Comparison of ENCODE assay signal across 8 mouse cellular contexts in the genomic region with DNA sequence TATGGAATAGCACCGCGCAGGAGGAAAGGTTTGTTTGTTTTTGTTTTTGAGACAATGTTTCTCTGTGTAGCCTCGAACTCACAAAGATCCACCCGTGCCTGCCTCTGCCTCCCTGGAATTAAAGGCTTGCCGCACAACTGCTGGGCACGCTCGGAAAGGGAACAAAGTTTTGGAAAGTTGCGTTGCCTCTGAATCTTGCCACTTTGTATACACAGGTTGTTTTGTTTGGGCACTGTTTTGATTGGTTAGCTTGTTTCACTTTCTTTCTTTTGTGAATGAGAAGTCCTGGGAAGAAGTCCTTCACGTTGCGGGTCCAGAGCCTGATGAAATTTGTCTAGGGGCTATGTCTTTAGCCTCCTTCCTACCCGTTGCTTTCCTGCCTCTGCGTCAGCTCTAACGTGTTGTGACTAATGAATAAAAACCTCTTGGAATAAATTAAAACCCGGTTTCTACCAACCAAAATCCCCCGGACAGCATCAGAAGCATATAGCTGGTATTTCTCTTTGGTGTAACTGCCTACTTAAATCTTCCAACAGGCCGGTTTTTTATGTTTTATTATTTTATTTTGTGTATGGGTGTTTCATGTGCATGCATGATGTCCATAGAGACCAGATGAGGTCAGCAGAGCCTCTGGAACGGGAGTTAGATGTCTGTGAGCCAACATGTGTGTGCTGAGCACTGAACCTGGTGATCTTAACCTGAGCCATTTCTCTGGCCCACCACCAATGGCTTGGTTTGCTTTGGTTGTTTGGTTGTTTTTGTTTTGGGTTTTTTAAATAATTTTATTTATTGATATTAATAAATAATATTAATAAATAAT. TPM values are rescaled to one million over a fixed set of nuclear protein-coding genes. Genes with fewer than 3 reads are reported as not detected.
DNase-seq lines count a peak whose midpoint lies in the region; ATAC-seq and TF ChIP-seq lines count a peak whose summit lies in the region.

No protein-coding gene starts in this region.

- 2% methylated on average over 17 of the region's 17 CpGs for WGBS in heart, embryonic 11.5 days (ENCODE audit: insufficient replicate concordance)
- WGBS in limb, embryonic 12.5 days = 3% methylated on average over 17 of the region's 17 CpGs
- WGBS in neural tube, embryonic 12.5 days = 2% methylated on average over 17 of the region's 17 CpGs

- H3K4me2 ChIP-seq in heart, embryonic 11.5 days = peak overlapping the region; percentile 85
- peak overlapping the region; percentile 68 for H3K4me2 ChIP-seq in limb, embryonic 12.5 days
- peak overlapping the region; percentile 76 for H3K4me2 ChIP-seq in neural tube, embryonic 12.5 days (replicated peaks)

- H3K4me3 ChIP-seq in heart, embryonic 11.5 days (ENCODE audit: low read depth, low read length) = peak overlapping the region; percentile 83
- H3K4me3 ChIP-seq in ES-E14 (ENCODE audit: insufficient read depth in 1 of 2, low read depth in 1 of 2, low read length in 2 of 2, poor library complexity in 1 of 2, severe bottlenecking in 1 of 2) = peak overlapping the region; percentile 71 to 95
- peak overlapping the region; percentile 95 for H3K4me3 ChIP-seq in erythroblast, embryonic 14.5 days (replicated peaks)
- H3K4me3 ChIP-seq in limb, embryonic 12.5 days (replicated peaks) = peak overlapping the region; percentile 96
- H3K4me3 ChIP-seq in neural tube, embryonic 12.5 days = peak overlapping the region; percentile 86

- in situ Hi-C loops in ES-E14 (cut with MboI; ENCODE audit: low sequenced_read_pairs in 2 of 2, unreplicated experiment in 2 of 2) = no loop called here

- no peaks in the 10 kb centered on the region for H3K27me3 ChIP-seq in heart, embryonic 11.5 days (ENCODE audit: control insufficient read depth, insufficient read depth, low read length)
- no peaks in the 10 kb centered on the region for H3K27me3 ChIP-seq in erythroblast, embryonic 14.5 days (ENCODE audit: control insufficient read depth)
- no peaks in the 10 kb centered on the region for H3K27me3 ChIP-seq in limb, embryonic 12.5 days
- H3K27me3 ChIP-seq in neural tube, embryonic 12.5 days (replicated peaks) = no peaks in the 10 kb centered on the region

- peak overlapping the region; percentile 82 for H3K27ac ChIP-seq in heart, embryonic 11.5 days (ENCODE audit: low read depth, low read length)
- no peak overlapping the region for H3K27ac ChIP-seq in ES-E14 (ENCODE audit: insufficient read depth, low read depth, low read length, poor library complexity, severe bottlenecking)
- peak overlapping the region; percentile 87 for H3K27ac ChIP-seq in limb, embryonic 12.5 days
- H3K27ac ChIP-seq in neural tube, embryonic 12.5 days = peak overlapping the region; percentile 29; the same call in 1 of the 2 replicates

- DNase-seq in heart, adult 18-20 months = no peak
- DNase-seq in ES-E14 (ENCODE audit: low read depth, low spot score) = no peak
- DNase-seq in layer of hippocampus, adult 9-11 months = no peak
- DNase-seq in adrenal gland, postnatal 25 days = no peak

- H3K9me3 ChIP-seq in heart, embryonic 11.5 days (replicated peaks; ENCODE audit: control insufficient read depth, low read length) = no peaks in the 10 kb centered on the region
- no peaks in the 10 kb centered on the region for H3K9me3 ChIP-seq in ES-E14 (ENCODE audit: control insufficient read depth, insufficient read depth, low read depth, low read length)
- no peaks in the 10 kb centered on the region for H3K9me3 ChIP-seq in erythroblast, embryonic 14.5 days (ENCODE audit: control insufficient read depth, low read length)
- no peaks in the 10 kb centered on the region for H3K9me3 ChIP-seq in limb, embryonic 12.5 days
- no peaks in the 10 kb centered on the region for H3K9me3 ChIP-seq in neural tube, embryonic 12.5 days

- peaks cover 8% of the 10 kb centered on the region for H3K4me1 ChIP-seq in heart, embryonic 11.5 days (ENCODE audit: control insufficient read depth, insufficient read depth, low read length)
- H3K4me1 ChIP-seq in ES-E14 (ENCODE audit: control insufficient read depth in 2 of 2, insufficient read depth in 2 of 2, low read length in 2 of 2, poor library complexity in 1 of 2) = peaks cover 2 to 4% of the 10 kb centered on the region in 2 experiments; a peak in 2 of 4 replicates
- H3K4me1 ChIP-seq in erythroblast, embryonic 14.5 days (ENCODE audit: control insufficient read depth) = peaks cover 70% of the 10 kb centered on the region
- peaks cover 22% of the 10 kb centered on the region for H3K4me1 ChIP-seq in limb, embryonic 12.5 days (replicated peaks)
- H3K4me1 ChIP-seq in neural tube, embryonic 12.5 days = peaks cover 20% of the 10 kb centered on the region

- no peaks in the 10 kb centered on the region for H3K36me3 ChIP-seq in heart, embryonic 11.5 days (ENCODE audit: control insufficient read depth, insufficient read depth, low read length)
- no peaks in the 10 kb centered on the region; the same call in 1 of the 2 replicates for H3K36me3 ChIP-seq in ES-E14 (ENCODE audit: control insufficient read depth, insufficient read depth, low read length, poor library complexity, severe bottlenecking)
- H3K36me3 ChIP-seq in erythroblast, embryonic 14.5 days (ENCODE audit: control insufficient read depth) = peaks cover 55% of the 10 kb centered on the region
- H3K36me3 ChIP-seq in limb, embryonic 12.5 days = peaks cover 18% of the 10 kb centered on the region; the same call in 1 of the 2 replicates
- H3K36me3 ChIP-seq in neural tube, embryonic 12.5 days = peaks cover 7% of the 10 kb centered on the region; the same call in 1 of the 2 replicates

- H3K9ac ChIP-seq in heart, embryonic 11.5 days (ENCODE audit: low read depth, low read length) = peak overlapping the region; percentile 99
- peak overlapping the region; percentile 70 for H3K9ac ChIP-seq in ES-E14 (ENCODE audit: insufficient read depth, low read depth, low read length, poor library complexity, severe bottlenecking)
- H3K9ac ChIP-seq in limb, embryonic 12.5 days (replicated peaks) = peak overlapping the region; percentile 99
- peak overlapping the region; percentile 97 for H3K9ac ChIP-seq in neural tube, embryonic 12.5 days

- ATAC-seq in heart, embryonic 11.5 days (replicated peaks; ENCODE audit: insufficient number of reproducible peaks, low FRiP score, low TSS enrichment) = no peak
- ATAC-seq in limb, embryonic 12.5 days (ENCODE audit: insufficient number of reproducible peaks, insufficient read depth, low FRiP score, low TSS enrichment, low read depth) = no peak
- peak; percentile 26; the same call in 1 of the 2 replicates for ATAC-seq in neural tube, embryonic 12.5 days (ENCODE audit: low FRiP score, low read depth)

TF ChIP-seq in ES-E14, 5 proteins besides CTCF, POLR2A, EP300 and RAD21:
- TF ChIP-seq CHD2 (IDR thresholded peaks at IDR 0.05; ENCODE audit: low read depth, low read length) = no peak
- 0 out of 2 replicates have a peak, but pooled peaks have one; percentile 5 for TF ChIP-seq MAFK (IDR thresholded peaks at IDR 0.05; ENCODE audit: insufficient read depth, low read depth, low read length)

RNA-seq across cellular contexts. Expression of a gene that starts 0.5 kb away (rescaled TPM):
- polyA plus RNA-seq in heart, embryonic 11.5 days (2014; fragmentation: Nextera tagmentation; extraction: Ambion mirVana) = 27.4 and 35.0 TPM in 2 replicates
- total RNA-seq in heart, adult 18-20 months (2021) = 10 to 100 TPM; 10.1 to 13.0 TPM
- 49.6 and 67.7 TPM in 2 replicates for total RNA-seq in ES-E14 (2012; rRNA removed)
- 1.2 and 1.3 TPM in 2 replicates for polyA plus RNA-seq in erythroblast, embryonic 14.5 days (2012)
- 48.3 and 52.1 TPM in 2 replicates for polyA plus RNA-seq in limb, embryonic 12.5 days (2016; fragmentation: Nextera tagmentation; extraction: Ambion mirVana)
- 41.6 and 43.3 TPM in 2 replicates for polyA plus RNA-seq in neural tube, embryonic 12.5 days (2016; fragmentation: Nextera tagmentation; extraction: Ambion mirVana)
- 23.5 and 29.0 TPM in 2 replicates for total RNA-seq in adrenal gland, postnatal 25 days (2021)

RNA-seq across cellular contexts. Expression of a gene that starts 0.6 kb away (rescaled TPM):
- 25.0 and 26.3 TPM in 2 replicates for polyA plus RNA-seq in heart, embryonic 11.5 days (2014; fragmentation: Nextera tagmentation; extraction: Ambion mirVana)
- 1 to 10 TPM; 8.4 to 8.5 TPM for total RNA-seq in heart, adult 18-20 months (2021)
- 47.2 and 47.3 TPM in 2 replicates for total RNA-seq in ES-E14 (2012; rRNA removed)
- polyA plus RNA-seq in erythroblast, embryonic 14.5 days (2012) = 2.4 and 2.9 TPM in 2 replicates
- 55.9 and 57.2 TPM in 2 replicates for polyA plus RNA-seq in limb, embryonic 12.5 days (2016; fragmentation: Nextera tagmentation; extraction: Ambion mirVana)
- 44.1 TPM in 2 replicates for polyA plus RNA-seq in neural tube, embryonic 12.5 days (2016; fragmentation: Nextera tagmentation; extraction: Ambion mirVana)
- total RNA-seq in adrenal gland, postnatal 25 days (2021) = 17.2 and 23.1 TPM in 2 replicates

RNA-seq across cellular contexts. Expression of a gene that starts 9.7 kb away (rescaled TPM):
- 17.1 and 17.4 TPM in 2 replicates for polyA plus RNA-seq in heart, embryonic 11.5 days (2014; fragmentation: Nextera tagmentation; extraction: Ambion mirVana)
- 10 to 100 TPM; 13.7 to 14.4 TPM for total RNA-seq in heart, adult 18-20 months (2021)
- total RNA-seq in ES-E14 (2012; rRNA removed) = 12.3 and 14.6 TPM in 2 replicates
- polyA plus RNA-seq in erythroblast, embryonic 14.5 days (2012) = 0.71 and 0.72 TPM in 2 replicates
- 21.7 and 25.2 TPM in 2 replicates for polyA plus RNA-seq in limb, embryonic 12.5 days (2016; fragmentation: Nextera tagmentation; extraction: Ambion mirVana)
- 18.1 and 18.6 TPM in 2 replicates for polyA plus RNA-seq in neural tube, embryonic 12.5 days (2016; fragmentation: Nextera tagmentation; extraction: Ambion mirVana)
- 17.8 and 18.4 TPM in 2 replicates for total RNA-seq in adrenal gland, postnatal 25 days (2021)

Comparison
In these comparisons a context has a peak if more than half of its experiments do, and no peak if none do; other contexts are left out.
1. RNA of a gene that starts 0.5 kb away (polyA plus RNA-seq): 48.3 to 52.1 TPM in limb, embryonic 12.5 days, 41.6 to 43.3 TPM in neural tube, embryonic 12.5 days and 27.4 to 35.0 TPM in heart, embryonic 11.5 days; 1.2 to 1.3 TPM in erythroblast, embryonic 14.5 days; every median in the first group is over 10 times any median in the second.
2. RNA of a gene that starts 9.7 kb away (polyA plus RNA-seq): 21.7 to 25.2 TPM in limb, embryonic 12.5 days, 18.1 to 18.6 TPM in neural tube, embryonic 12.5 days and 17.1 to 17.4 TPM in heart, embryonic 11.5 days; 0.71 to 0.72 TPM in erythroblast, embryonic 14.5 days; every median in the first group is over 10 times any median in the second.
3. Peak in every context shown above with its lines, with median percentiles within 50 percentile points of each other: H3K4me2 ChIP-seq, H3K4me3 ChIP-seq and H3K9ac ChIP-seq.